Mouse (Mus musculus) stomach, postnatal 0 days (tissue): ENCODE data around the gene Cdh16. TPM values are rescaled to one million over a fixed set of nuclear protein-coding genes. Genes with fewer than 3 reads are reported as not detected.

ENCODE experiments used
- ATAC-seq: fragments of 200-750 bp; cut with Nextera tagmentation; 2 replicates; pipeline ENCODE4 v1.8.0; 2017; ENCODE audit not compliant: low FRiP score, low TSS enrichment
- DNase-seq: peaks from one replicate; pipeline ENCODE4 v3.0.0-alpha.2; 2016; ENCODE audit warnings: low spot score
- H3K27ac ChIP-seq: fragments of 300-500 bp; sonication (generic); replicated peaks from 2 replicates; pipeline ENCODE4 v1.5.1; 2014; ENCODE audit warnings: mild to moderate bottlenecking, control low read depth
- H3K27me3 ChIP-seq: fragments of 300-500 bp; sonication (generic); 2 replicates; pipeline ENCODE4 v1.6.1; 2014; ENCODE audit warnings: low read length; ENCODE audit not compliant: control insufficient read depth, insufficient read depth
- H3K36me3 ChIP-seq: fragments of 300-500 bp; sonication (generic); 2 replicates; pipeline ENCODE4 v1.6.1; 2014; ENCODE audit warnings: low read length, mixed read lengths; ENCODE audit not compliant: control insufficient read depth, insufficient read depth
- H3K4me1 ChIP-seq: fragments of 300-500 bp; sonication (generic); replicated peaks from 2 replicates; pipeline ENCODE4 v1.6.1; 2014; ENCODE audit warnings: antibody characterized with exemption; ENCODE audit not compliant: control insufficient read depth, insufficient read depth
- H3K4me2 ChIP-seq: fragments of 300-500 bp; sonication (generic); replicated peaks from 2 replicates; pipeline ENCODE4 v1.6.1; 2014; ENCODE audit warnings: low read depth, mild to moderate bottlenecking, control low read depth, moderate library complexity
- H3K4me3 ChIP-seq: fragments of 300-500 bp; sonication (generic); 2 replicates; pipeline ENCODE4 v1.5.1; 2014; ENCODE audit warnings: low read depth, low read length, control low read depth
- H3K9ac ChIP-seq: fragments of 300-500 bp; sonication (generic); 2 replicates; pipeline ENCODE4 v1.6.1; 2014; ENCODE audit warnings: mild to moderate bottlenecking, low read length, control low read depth, mixed read lengths
- H3K9me3 ChIP-seq: fragments of 300-500 bp; sonication (generic); 2 replicates; pipeline ENCODE4 v1.6.1; 2016; ENCODE audit warnings: low read length; ENCODE audit not compliant: control insufficient read depth
- CTCF ChIP-seq: IDR thresholded peaks from 2 replicates; pipeline ENCODE4 v1.5.1; 2016; ENCODE audit warnings: antibody characterized with exemption, low read depth, mild to moderate bottlenecking, moderate library complexity
- EP300 ChIP-seq: optimal IDR thresholded peaks from 2 replicates; pipeline ENCODE3; 2016; ENCODE audit warnings: antibody characterized with exemption
- WGBS: fragments of 180-500 bp; shearing (Covaris S2); extraction: QIAGEN DNeasy Blood & Tissue Kit; methylation state at CpG from one replicate; pipeline ENCODE4 v1.1.7; 2014; 5-methylcytosine and 5-hydroxymethylcytosine counted together
- polyA plus RNA-seq: library from polyadenylated mRNA; unstranded; fragments of >200 nt; fragmentation: Nextera tagmentation; extraction: Ambion mirVana; gene quantifications from 2 replicates; pipeline ENCODE4 v1.2.1, GENCODE M21; 2015

Cdh16 gene
- polyA plus RNA-seq, 1 experiment from 2014 or later: 0.30 TPM

DNA sequence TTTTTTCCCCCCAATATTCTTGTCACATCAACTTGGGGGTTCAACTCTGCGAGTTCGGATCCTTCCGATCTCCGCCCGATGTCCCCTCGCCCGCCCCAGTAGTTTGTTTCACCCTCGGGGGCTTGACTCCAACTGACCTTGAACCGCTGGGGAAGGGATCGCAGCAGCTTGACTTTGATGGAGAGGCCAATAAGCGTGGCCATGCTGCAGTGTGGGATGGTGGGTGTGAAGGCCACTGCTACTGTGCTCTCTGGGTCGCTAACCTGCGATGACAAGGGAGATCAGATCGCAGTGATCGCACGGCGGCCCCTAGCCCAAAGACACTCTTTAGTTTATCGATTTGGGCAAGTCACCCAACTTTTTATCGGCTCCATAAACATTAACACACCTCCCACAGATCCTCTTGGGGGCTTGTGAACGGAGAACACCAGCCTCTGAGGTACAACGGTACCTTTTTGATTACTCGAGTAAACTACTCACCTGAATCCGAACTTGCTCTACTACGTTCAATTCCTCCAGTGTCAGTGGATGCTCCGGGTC is 16.7 kb upstream of the Cdh16 start:
- no peak overlapping the region; the same call in 1 of the 2 replicates for H3K27ac ChIP-seq
- no peaks in the 10 kb centered on the region for H3K27me3 ChIP-seq
- no peak for TF ChIP-seq CTCF
- TF ChIP-seq EP300: no peak
- WGBS: 6% methylated on average over 25 of the region's 25 CpGs
- no peak for DNase-seq
- ATAC-seq: no peak
- peak overlapping the region; percentile 83 for H3K9ac ChIP-seq
- H3K4me1 ChIP-seq: 0 out of 2 replicates have a peak, but pooled peaks cover 9% of the 10 kb centered on the region
- peak overlapping the region; percentile 88 for H3K4me3 ChIP-seq
- H3K36me3 ChIP-seq: peaks cover 6% of the 10 kb centered on the region; the same call in 1 of the 2 replicates
- no peaks in the 10 kb centered on the region for H3K9me3 ChIP-seq
- H3K4me2 ChIP-seq: peak overlapping the region; percentile 84

- Histone ChIP-seq H3K9me3 (no peaks in the 10 kb centered on the region), H3K9ac (peak overlapping the region; percentile 83), H3K27me3 (no peaks in the 10 kb centered on the region), H3K4me1 (0 out of 2 replicates have a peak, but pooled peaks cover 9% of the 10 kb centered on the region), H3K4me3 (peak overlapping the region; percentile 88), H3K36me3 (peaks cover 6% of the 10 kb centered on the region; the same call in 1 of the 2 replicates), H3K27ac (peak overlapping the region; percentile 35; the same call in 1 of the 2 replicates), H3K4me2 (peak overlapping the region; percentile 84)
- TF ChIP-seq EP300: no peak
- TF ChIP-seq CTCF: no peak
- 67% methylated on average over 7 of the region's 7 CpGs for WGBS
- DNase-seq (peak; percentile 29), ATAC-seq (peak; percentile 16; the same call in 1 of the 2 replicates)
Observed at GRCm38 (mm10) chr8:104640241-104640640, 16.0 kb upstream of the Cdh16 start.

DNA sequence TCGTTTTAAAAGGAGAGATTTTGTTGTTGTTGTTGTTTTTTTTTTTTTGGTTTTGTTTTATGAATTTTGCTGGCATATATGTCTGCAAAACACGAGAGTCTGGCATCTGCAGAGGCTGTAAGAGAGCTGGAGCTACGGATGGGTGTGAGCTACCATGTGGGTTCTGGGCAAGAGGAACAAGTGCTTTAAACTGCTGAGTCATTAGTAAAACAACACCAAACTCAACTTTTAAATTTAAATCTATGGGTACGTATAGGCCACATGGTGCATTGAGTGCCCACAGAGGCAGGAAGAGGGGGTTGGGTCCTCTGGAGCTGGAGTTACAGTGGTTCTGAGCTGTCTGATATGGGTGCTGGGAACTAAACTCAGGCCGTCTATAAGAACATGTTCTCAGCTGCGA is 13.8 kb upstream of the Cdh16 start:
- H3K9ac ChIP-seq: no peak overlapping the region
- no peak overlapping the region for H3K4me3 ChIP-seq
- H3K27me3 ChIP-seq: no peaks in the 10 kb centered on the region
- no peak for ATAC-seq
- H3K36me3 ChIP-seq: peaks cover 6% of the 10 kb centered on the region; the same call in 1 of the 2 replicates
- H3K27ac ChIP-seq: no peak overlapping the region
- 83% methylated on average over 6 of the region's 6 CpGs for WGBS
- DNase-seq: no peak
- 0 out of 2 replicates have a peak, but pooled peaks cover 9% of the 10 kb centered on the region for H3K4me1 ChIP-seq
- TF ChIP-seq EP300: no peak
- no peak for TF ChIP-seq CTCF
- no peaks in the 10 kb centered on the region for H3K9me3 ChIP-seq
- no peak overlapping the region for H3K4me2 ChIP-seq

DNA sequence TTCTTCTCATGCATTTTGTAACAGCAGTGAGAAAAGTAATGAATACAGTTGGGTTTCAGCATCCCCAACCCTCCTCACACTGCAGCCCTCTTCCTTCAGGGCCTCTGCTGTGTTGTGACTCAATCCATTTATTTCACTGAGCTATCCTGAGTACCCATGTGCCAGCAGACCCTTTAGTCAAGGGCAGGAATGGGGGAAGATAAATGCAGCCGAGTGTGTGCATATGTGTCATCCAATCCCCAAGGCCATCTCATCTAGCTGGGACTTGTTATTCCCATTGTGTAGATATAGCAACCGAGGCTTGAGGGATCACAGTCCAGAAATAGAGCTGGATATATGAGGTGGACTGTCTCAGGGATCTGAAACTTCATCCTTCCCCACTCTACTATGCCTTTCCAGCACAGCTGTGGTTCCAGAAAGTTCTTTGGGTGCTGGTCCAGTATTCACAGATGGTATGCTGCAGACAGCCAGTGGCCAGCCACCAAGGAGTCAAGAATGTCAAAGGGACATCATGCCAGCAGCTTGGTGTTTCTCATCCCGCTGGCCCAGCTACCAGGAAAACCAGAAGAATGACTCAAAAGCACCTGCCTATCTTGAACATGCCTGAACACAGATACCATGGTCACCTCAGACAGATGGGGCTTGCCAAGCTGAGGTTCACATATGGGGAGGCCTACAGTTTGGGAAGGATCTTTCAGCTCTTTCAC is 11.0 kb upstream of the Cdh16 start:
- no peak overlapping the region for H3K9ac ChIP-seq
- peaks cover 6% of the 10 kb centered on the region; the same call in 1 of the 2 replicates for H3K36me3 ChIP-seq
- no peak overlapping the region for H3K4me2 ChIP-seq
- no peak for ATAC-seq
- no peaks in the 10 kb centered on the region for H3K9me3 ChIP-seq
- H3K27me3 ChIP-seq: no peaks in the 10 kb centered on the region
- H3K4me1 ChIP-seq: 0 out of 2 replicates have a peak, but pooled peaks cover 2% of the 10 kb centered on the region
- DNase-seq: no peak
- no peak overlapping the region for H3K4me3 ChIP-seq
- no peak overlapping the region for H3K27ac ChIP-seq
- TF ChIP-seq EP300 (no peak), CTCF (no peak)
- 87% methylated on average over 3 of the region's 3 CpGs for WGBS

DNA sequence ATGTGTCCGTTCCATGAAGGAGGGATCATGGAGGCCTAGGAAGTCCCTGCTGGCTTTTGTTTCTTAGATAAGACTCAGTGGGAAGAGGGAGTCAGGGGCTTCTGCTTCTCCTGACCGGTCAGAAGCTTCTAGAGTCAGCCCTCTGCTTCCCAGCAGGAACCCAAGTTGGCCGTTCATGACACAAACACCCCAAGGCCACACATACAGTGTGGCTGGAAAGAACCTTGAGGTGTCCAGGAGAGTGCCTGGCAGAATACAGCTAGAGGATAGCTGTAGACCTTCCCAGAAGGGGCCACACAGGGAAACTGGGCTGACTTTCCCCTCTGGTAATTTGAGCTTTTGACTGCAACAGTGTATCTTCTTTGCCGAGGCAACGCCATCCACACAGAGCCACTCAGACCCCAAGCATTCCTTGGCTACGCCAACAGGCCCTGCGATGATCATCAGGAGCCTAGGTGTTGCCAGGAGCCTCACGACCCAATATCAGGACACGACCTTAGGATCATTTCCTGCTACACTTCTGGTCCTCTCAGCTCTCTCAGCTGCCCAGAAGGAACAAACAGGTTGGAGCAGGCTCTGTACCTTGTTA is 9.1 kb upstream of the Cdh16 start:
- Histone ChIP-seq H3K9me3 (no peaks in the 10 kb centered on the region), H3K36me3 (peaks cover 2% of the 10 kb centered on the region; the same call in 1 of the 2 replicates), H3K9ac (no peak overlapping the region), H3K27me3 (no peaks in the 10 kb centered on the region), H3K4me1 (0 out of 2 replicates have a peak, but pooled peaks cover 2% of the 10 kb centered on the region), H3K27ac (no peak overlapping the region), H3K4me2 (no peak overlapping the region), H3K4me3 (no peak overlapping the region)
- ATAC-seq (no peak), DNase-seq (no peak)
- 55% methylated on average over 9 of the region's 9 CpGs for WGBS
- TF ChIP-seq EP300: no peak
- TF ChIP-seq CTCF: no peak
